Mouse (Mus musculus) E14TG2a.4 (cell line): Measurements from ENCODE around the gene Sema7a.
A peak's percentile ranks its signal among the peaks of the same experiment; 100 is the strongest.

Experiments
- H3K27me3 ChIP-seq: 2 replicates; pipeline ENCODE4 v1.6.1; 2014; ENCODE audit warnings: low read length, control low read depth; ENCODE audit not compliant: insufficient read depth
- H3K36me3 ChIP-seq: 2 replicates; pipeline ENCODE4 v1.6.1; 2014; ENCODE audit warnings: low read length, control low read depth; ENCODE audit not compliant: insufficient read depth
- H3K4me1 ChIP-seq: replicated peaks from 2 replicates; pipeline ENCODE4 v1.6.1; 2014; ENCODE audit warnings: low read depth, low read length, control low read depth
- H3K4me3 ChIP-seq: replicated peaks from 2 replicates; pipeline ENCODE4 v1.5.1; 2014; ENCODE audit warnings: mild to moderate bottlenecking, low read length
- H3K9me3 ChIP-seq: 2 replicates; pipeline ENCODE4 v1.6.1; 2014; ENCODE audit warnings: low read length, control low read depth
- CTCF ChIP-seq: conservative IDR thresholded peaks from 2 replicates; pipeline ENCODE4 v1.5.1; 2014; ENCODE audit warnings: low read length
- NANOG ChIP-seq: IDR thresholded peaks from 2 replicates; pipeline ENCODE4 v1.6.1; 2014; ENCODE audit warnings: borderline replicate concordance, low read length, mixed read lengths
- POU5F1 ChIP-seq: IDR thresholded peaks from 2 replicates; pipeline ENCODE4 v1.6.1; 2014; ENCODE audit warnings: low read length, borderline replicate concordance

Gene Sema7a

DNA sequence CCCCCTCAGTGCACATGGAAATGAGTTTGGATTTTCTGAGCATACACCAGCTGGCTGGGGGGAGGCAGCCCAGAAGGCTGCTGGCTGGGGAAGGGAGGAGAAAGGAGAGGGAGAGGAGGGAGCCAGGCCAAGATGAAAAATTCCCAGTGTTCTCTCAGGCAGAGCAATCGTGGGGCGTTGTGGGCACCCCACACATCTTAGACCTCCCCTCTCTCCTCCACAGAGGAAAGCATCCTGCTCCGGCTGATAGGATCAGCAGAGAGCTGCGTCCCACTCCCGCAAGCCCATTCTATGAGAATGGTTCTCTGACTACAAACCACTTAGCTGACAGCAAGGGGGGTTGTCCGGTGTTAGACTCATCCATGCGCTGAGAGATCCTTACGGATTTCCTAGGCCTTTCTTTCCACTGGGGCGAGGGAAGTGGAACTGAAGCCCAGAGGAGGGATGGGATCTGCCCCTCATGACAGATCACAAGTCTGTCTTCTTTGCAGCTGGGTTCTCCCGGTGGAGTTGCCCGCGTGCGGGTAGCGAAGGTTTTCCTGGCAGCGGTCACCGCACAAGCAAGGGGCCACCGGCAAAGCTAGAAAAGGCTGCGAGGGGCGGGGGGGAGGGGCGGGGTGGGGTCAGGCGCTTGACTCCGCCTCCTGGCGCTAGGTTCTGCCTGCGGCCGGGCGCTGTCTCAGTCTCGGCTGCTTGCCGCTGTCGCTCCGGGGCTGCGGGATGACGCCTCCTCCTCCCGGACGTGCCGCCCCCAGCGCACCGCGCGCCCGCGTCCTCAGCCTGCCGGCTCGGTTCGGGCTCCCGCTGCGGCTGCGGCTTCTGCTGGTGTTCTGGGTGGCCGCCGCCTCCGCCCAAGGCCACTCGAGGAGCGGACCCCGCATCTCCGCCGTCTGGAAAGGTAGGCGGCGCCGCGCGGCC lies at the start of gene Sema7a:
Gene Sema7a, plus strand, starts transcription at position 682 of the 918 bp plus-strand sequence.
- peak within 1 kb of the TSS; percentile 91 for H3K4me3 ChIP-seq
- H3K4me1 ChIP-seq, result peaks cover 16% of the 10 kb centered on the region
- H3K36me3 ChIP-seq, result no peaks in the 10 kb centered on the region
- peaks cover 12% of the 10 kb centered on the region for H3K9me3 ChIP-seq
- peaks cover 76% of the 10 kb centered on the region for H3K27me3 ChIP-seq
- no peak for TF ChIP-seq NANOG
- no peak for TF ChIP-seq POU5F1
- no peak for TF ChIP-seq CTCF

- Histone ChIP-seq H3K4me1 (peaks cover 42% of the 10 kb centered on the region), H3K9me3 (no peaks in the 10 kb centered on the region), H3K27me3 (no peaks in the 10 kb centered on the region), H3K4me3 (no peak overlapping the region), H3K36me3 (no peaks in the 10 kb centered on the region)
- TF ChIP-seq NANOG (no peak), CTCF (no peak), POU5F1 (no peak)
These were observed 39.4 kb upstream of the Sema7a start for GRCm38 (mm10) chr9:57900478-57900877.

- H3K4me3 ChIP-seq, result no peak overlapping the region
- H3K9me3 ChIP-seq, result no peaks in the 10 kb centered on the region
- H3K4me1 ChIP-seq, result peaks cover 42% of the 10 kb centered on the region
- no peaks in the 10 kb centered on the region for H3K27me3 ChIP-seq
- H3K36me3 ChIP-seq, result no peaks in the 10 kb centered on the region
- TF ChIP-seq POU5F1 (no peak), CTCF (no peak), NANOG (peak; percentile 76; the same call in 1 of the 2 replicates)
These were observed 38.7 kb upstream of the Sema7a start for GRCm38 (mm10) chr9:57901197-57901596.

DNA sequence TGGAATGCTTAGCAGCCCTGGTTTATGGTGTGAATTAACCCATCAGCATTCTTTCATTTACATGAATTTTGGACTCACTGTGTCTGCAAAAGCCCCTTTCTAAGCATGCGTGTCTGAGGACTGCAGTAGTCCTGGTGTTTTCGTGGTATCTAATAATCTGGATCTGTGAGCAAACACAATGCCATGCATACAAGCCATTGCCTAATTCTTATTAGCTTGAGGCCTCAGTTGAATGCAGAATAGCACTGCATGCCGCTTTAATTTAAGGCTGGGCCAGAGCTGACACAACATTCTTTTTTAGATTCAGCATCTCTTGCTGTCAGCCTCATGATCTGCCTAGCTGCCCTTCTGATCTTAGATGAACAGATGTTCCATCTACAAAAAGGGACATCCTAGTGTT lies 38.3 kb upstream of the Sema7a start:
- no peak for TF ChIP-seq NANOG
- TF ChIP-seq CTCF, result no peak
- no peak for TF ChIP-seq POU5F1
- H3K4me3 ChIP-seq, result no peak overlapping the region
- H3K9me3 ChIP-seq, result no peaks in the 10 kb centered on the region
- no peaks in the 10 kb centered on the region for H3K27me3 ChIP-seq
- peaks cover 42% of the 10 kb centered on the region for H3K4me1 ChIP-seq
- no peaks in the 10 kb centered on the region for H3K36me3 ChIP-seq

DNA sequence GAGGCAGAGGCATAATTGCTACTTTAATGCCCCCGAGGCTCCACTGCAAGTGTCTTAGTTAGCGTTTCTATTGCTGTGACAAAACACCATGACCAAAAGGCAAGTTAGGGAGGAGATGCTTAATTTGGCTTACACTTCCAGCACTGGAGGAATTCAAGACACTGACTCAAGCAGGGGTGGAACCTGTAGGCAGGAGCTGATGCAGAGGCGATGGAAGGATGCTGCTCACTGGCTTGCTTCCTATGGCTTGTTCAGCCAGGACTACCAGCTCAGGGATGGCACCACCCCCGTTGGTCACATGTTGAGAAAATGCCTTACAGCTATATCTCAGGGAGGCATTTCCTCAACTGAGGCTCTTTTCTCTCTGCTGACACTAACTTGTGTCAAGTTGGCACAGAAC lies 37.8 kb upstream of the Sema7a start:
- Histone ChIP-seq H3K27me3 (no peaks in the 10 kb centered on the region), H3K36me3 (no peaks in the 10 kb centered on the region), H3K4me1 (peaks cover 42% of the 10 kb centered on the region), H3K9me3 (no peaks in the 10 kb centered on the region), H3K4me3 (no peak overlapping the region)
- TF ChIP-seq POU5F1, result no peak
- TF ChIP-seq NANOG, result no peak
- no peak for TF ChIP-seq CTCF

DNA sequence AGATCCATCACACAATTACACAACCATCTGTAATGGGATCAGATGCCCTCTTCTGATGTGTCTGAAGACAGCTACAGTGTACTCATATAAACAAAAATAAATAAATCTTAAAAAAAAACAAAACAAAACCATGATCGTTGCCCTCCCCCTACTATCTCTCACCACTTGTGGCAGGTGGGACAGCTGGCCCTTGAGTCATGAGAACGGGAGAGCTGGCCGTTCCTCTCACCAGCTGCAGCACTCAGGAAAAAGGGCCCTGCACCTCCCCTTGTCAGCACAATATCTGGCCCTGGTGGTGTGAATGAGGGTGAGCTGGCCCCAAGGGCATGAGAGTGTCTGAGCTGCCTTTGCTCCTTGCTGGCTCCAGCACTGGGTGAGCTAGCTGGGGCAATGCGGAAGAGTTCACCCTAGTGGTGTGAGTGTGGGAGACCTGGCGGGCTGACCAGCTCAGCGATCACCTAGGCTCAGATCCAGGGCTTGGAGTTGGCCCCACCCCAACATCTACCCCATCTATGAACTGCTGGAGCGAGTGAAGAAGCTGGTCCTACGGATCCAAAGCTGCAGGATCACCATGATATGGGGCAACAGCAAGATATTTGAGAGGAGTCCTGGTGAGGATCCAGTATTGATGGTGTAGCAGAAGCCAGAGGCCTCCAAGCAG lies 36.2 kb upstream of the Sema7a start:
- H3K36me3 ChIP-seq, result no peaks in the 10 kb centered on the region
- H3K4me3 ChIP-seq, result no peak overlapping the region
- H3K4me1 ChIP-seq, result peaks cover 42% of the 10 kb centered on the region
- H3K27me3 ChIP-seq, result no peaks in the 10 kb centered on the region
- no peaks in the 10 kb centered on the region for H3K9me3 ChIP-seq
- TF ChIP-seq POU5F1 (no peak), NANOG (no peak)

DNA sequence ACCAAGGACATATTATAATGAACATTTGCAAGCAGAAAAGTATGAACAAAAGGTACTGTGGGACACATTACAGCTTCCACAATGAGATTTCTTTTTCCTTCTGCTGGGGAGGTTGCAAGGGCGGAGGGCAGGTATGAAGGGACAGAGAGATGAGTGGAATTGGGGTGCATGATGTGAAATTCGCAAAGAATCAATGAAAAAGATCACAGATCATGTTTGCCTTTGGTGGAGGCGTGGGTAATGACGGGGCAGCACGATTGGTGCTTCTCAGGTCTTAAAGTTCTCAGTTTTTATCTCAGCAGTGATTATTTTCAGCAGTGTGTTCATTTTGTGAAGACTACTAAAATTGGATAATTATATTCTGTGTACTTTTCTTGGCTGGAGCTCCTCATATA lies 35.7 kb upstream of the Sema7a start:
- H3K9me3 ChIP-seq, result no peaks in the 10 kb centered on the region
- no peak for TF ChIP-seq NANOG
- no peak for TF ChIP-seq CTCF
- no peak for TF ChIP-seq POU5F1
- H3K36me3 ChIP-seq, result no peaks in the 10 kb centered on the region
- no peak overlapping the region for H3K4me3 ChIP-seq
- H3K4me1 ChIP-seq, result peaks cover 42% of the 10 kb centered on the region
- H3K27me3 ChIP-seq, result no peaks in the 10 kb centered on the region

DNA sequence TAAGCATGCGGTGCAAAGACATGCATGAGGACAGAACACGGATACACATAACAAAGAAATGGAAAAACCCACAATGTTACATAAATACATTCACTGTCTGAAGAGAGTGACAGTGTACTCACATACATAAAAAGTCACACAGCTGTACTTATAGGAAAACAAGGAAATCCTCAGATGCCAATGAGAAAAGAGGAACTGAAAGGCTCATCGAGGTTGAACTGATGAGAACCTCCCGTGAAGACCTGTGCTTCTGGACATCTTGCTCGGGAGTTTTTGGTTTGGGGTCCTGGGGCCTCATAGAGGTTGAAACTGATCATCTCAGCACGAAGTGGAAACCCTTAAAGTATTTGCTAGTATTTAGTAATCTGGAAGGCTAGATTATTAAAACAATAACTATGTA lies 32.7 kb upstream of the Sema7a start:
- Histone ChIP-seq H3K27me3 (no peaks in the 10 kb centered on the region), H3K4me1 (peaks cover 35% of the 10 kb centered on the region), H3K9me3 (no peaks in the 10 kb centered on the region), H3K36me3 (no peaks in the 10 kb centered on the region), H3K4me3 (no peak overlapping the region)
- TF ChIP-seq NANOG, result no peak
- no peak for TF ChIP-seq CTCF
- TF ChIP-seq POU5F1, result no peak
